Mouse (Mus musculus): ENCODE measurements around the gene Pprc1. TPM values are rescaled to one million over a fixed set of nuclear protein-coding genes. Genes with fewer than 3 reads are reported as not detected.

Pprc1 gene
- polyA plus RNA-seq, 1 experiment from 2014 or later: 37.9 TPM

DNA sequence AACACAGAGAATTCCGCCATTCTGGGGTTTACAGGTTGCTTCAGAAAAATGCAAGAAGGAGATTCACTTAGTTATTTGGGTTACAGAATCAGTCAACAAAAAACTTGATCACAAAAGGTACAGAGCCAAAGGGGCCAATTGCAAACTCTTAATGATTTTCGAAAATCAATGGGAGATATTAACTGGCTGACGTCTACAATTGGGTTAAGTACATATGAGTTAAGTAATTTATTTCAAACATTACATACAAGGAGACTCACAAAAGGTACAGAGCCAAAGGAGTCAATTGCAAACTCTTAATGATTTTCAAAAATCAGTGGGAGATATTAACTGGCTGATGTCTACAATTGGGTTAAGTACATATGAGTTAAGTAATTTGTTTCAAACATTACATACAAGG lies 54.9 kb downstream of the Pprc1 start:
- Histone ChIP-seq H3K4me2 (replicated peaks) (no peak overlapping the region), H3K9ac (no peak overlapping the region), H3K27me3 (no peaks in the 10 kb centered on the region), H3K9me3 (no peaks in the 10 kb centered on the region), H3K27ac (no peak overlapping the region), H3K36me3 (no peaks in the 10 kb centered on the region), H3K4me1 (no peaks in the 10 kb centered on the region), H3K4me3 (no peak overlapping the region)
- no peak for ATAC-seq (ENCODE audit: insufficient number of reproducible peaks, insufficient read depth, low FRiP score, low TSS enrichment)
- WGBS: 89% methylated on average over 3 of the region's 3 CpGs

DNA sequence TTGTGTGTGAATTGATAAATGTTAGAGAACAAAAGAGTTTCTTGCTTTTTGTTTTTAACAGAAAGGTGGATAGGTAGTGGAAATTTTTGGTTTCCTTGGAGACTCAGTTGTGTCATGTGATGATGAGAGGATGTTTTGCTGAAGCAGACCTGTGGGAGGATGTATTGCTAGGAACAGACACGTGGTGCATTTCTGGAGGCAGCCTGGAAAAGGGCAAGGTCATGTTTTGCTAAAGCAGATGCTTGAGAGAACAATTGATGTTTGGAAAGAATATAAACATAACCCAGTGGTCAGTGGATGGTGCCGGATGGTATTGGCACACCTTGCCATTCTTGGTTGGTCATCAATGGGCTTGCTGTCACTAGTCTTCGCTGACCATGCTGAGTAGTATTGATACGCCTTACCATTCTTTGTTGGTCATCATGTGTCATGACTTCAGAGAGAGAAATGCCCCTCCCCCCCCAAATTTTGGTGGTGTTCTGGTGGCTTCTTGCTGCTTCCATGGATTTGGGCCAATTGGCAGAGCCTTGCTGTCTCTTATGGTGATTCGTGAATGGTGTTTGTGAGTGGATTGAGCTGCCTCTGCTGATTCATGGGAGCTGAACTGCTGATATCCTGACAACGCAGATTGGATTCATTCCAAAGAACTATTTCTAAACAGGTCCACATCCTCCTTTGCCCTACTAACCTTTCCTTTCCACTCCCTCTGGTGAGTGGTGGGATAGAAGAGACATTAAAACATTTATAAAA lies 58.9 kb downstream of the Pprc1 start:
- no peaks in the 10 kb centered on the region for H3K4me1 ChIP-seq
- no peak overlapping the region for H3K9ac ChIP-seq
- no peaks in the 10 kb centered on the region for H3K27me3 ChIP-seq
- H3K4me2 ChIP-seq (replicated peaks): no peak overlapping the region
- no peaks in the 10 kb centered on the region for H3K9me3 ChIP-seq
- no peak for ATAC-seq (ENCODE audit: insufficient number of reproducible peaks, insufficient read depth, low FRiP score, low TSS enrichment)
- 85% methylated on average over 6 of the region's 6 CpGs for WGBS
- no peaks in the 10 kb centered on the region for H3K36me3 ChIP-seq
- no peak overlapping the region for H3K4me3 ChIP-seq
- no peak overlapping the region for H3K27ac ChIP-seq

DNA sequence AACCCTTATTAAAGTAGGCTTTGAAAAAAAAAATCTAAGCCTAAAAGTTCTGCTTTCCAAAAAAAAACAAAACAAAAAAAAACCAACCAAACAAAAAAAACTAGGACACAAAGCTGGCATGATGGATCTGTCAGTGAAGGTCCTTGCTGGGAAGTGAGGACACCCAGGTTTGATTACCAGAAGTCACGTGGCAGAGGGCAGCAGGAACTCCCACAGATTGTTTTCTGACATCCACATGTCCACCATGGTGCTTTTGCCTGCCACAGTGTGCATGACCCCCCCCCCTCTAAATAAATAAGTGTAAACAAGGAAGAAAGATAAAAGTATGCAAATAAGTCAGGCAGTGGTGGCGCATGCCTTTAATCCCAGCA lies 59.5 kb downstream of the Pprc1 start:
- no peak overlapping the region for H3K4me2 ChIP-seq (replicated peaks)
- no peak overlapping the region for H3K27ac ChIP-seq
- no peak overlapping the region for H3K4me3 ChIP-seq
- H3K4me1 ChIP-seq: no peaks in the 10 kb centered on the region
- no peaks in the 10 kb centered on the region for H3K36me3 ChIP-seq
- no peak for ATAC-seq (ENCODE audit: insufficient number of reproducible peaks, insufficient read depth, low FRiP score, low TSS enrichment)
- no peaks in the 10 kb centered on the region for H3K27me3 ChIP-seq
- 72% methylated on average over 2 of the region's 2 CpGs for WGBS
- no peak overlapping the region for H3K9ac ChIP-seq
- H3K9me3 ChIP-seq: no peaks in the 10 kb centered on the region

DNA sequence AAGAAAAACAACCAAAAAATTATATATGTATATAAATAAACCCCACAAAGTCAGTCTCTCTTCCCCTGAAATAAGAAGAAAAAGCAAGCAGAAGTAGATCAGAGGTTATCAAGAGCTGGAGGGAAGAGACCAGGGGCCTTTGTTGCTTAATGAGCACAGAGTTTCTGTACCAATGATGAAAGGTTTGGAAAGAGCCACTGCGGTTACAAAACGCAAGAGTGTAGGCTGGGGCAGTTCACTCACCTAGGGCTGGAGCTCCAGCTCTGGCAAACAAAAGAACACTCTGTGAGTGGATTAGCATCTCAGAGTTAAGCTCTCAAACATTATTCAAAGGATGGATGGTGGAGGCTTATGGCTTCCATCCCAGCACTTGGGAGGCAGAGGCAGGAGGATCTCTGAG lies 65.5 kb downstream of the Pprc1 start:
- Histone ChIP-seq H3K4me2 (replicated peaks) (no peak overlapping the region), H3K9me3 (no peaks in the 10 kb centered on the region), H3K27ac (no peak overlapping the region), H3K4me1 (no peaks in the 10 kb centered on the region), H3K4me3 (no peak overlapping the region), H3K27me3 (no peaks in the 10 kb centered on the region), H3K9ac (no peak overlapping the region), H3K36me3 (no peaks in the 10 kb centered on the region)
- 76% methylated on average over 2 of the region's 2 CpGs for WGBS
- no peak for ATAC-seq (ENCODE audit: insufficient number of reproducible peaks, insufficient read depth, low FRiP score, low TSS enrichment)

DNA sequence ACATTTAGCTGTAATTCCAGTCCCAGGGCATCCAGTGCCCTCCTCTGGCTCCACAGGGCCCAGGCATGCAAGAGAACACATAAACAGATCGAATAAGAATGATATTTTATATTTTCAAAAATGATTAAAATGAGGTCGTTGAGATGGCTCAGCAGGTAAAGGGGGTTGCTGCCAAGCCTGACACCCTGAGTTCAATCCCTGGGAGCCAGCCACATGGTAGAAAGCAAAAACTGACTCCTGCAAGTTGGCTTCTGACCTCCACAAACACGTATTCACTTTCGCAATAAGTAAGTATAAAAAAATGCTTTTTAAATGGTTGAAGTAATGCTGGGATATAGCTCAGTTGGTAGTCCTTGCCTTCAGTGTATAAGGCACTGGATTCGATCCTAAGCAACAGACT lies 66.1 kb downstream of the Pprc1 start:
- H3K36me3 ChIP-seq: no peaks in the 10 kb centered on the region
- no peaks in the 10 kb centered on the region for H3K9me3 ChIP-seq
- no peak overlapping the region for H3K9ac ChIP-seq
- WGBS: 81% methylated on average over 5 of the region's 5 CpGs
- H3K4me3 ChIP-seq: no peak overlapping the region
- no peaks in the 10 kb centered on the region for H3K27me3 ChIP-seq
- ATAC-seq (ENCODE audit: insufficient number of reproducible peaks, insufficient read depth, low FRiP score, low TSS enrichment): no peak
- H3K4me1 ChIP-seq: no peaks in the 10 kb centered on the region
- H3K4me2 ChIP-seq (replicated peaks): no peak overlapping the region
- H3K27ac ChIP-seq: no peak overlapping the region

DNA sequence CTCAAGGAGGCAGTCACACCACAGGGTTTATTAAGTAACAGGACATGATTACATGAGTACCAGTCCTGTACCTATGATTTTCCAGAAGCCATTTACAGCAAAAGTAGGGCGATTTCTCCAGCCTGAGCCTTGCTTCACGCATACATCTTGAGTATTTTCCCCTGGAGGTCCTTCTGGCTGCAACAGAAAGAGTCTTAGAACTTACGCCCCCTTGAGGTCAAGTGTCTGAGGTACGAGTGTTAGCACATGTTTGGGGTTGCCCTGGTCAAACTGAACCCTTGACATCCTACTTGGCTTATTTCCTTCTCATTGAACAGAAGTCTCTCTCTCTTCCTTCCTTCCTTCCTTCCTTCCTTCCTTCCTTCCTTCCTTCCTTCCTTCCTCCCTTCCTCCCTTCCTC lies 69.9 kb downstream of the Pprc1 start:
- no peak overlapping the region for H3K27ac ChIP-seq
- ATAC-seq (ENCODE audit: insufficient number of reproducible peaks, insufficient read depth, low FRiP score, low TSS enrichment): no peak

DNA sequence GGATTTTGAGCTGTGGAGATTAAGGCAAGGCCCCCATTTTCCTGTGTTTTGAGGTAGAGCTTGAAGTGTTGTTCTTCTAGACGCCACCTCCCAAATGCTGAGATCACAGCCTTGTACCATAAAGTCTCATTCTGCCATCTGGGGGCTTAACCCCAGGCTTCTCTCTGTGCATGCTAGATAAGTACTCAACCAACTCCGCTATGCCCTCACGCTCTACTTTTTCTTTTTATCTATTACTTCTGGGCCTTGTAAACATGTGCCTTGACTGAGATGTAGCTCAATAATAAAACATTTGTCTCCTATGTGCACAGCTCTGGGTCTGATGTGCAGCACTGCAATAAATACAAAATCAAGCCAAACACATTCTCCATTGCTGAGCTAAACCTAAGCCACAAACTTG lies 74.8 kb downstream of the Pprc1 start:
- H3K4me3 ChIP-seq: no peak overlapping the region
- no peak overlapping the region for H3K27ac ChIP-seq

More for the DNA sequence above, 69.9 kb downstream of the Pprc1 start:
- H3K4me1 ChIP-seq: no peaks in the 10 kb centered on the region
- H3K9ac ChIP-seq: no peak overlapping the region
- no peaks in the 10 kb centered on the region for H3K36me3 ChIP-seq
- H3K4me3 ChIP-seq: no peak overlapping the region
- no peaks in the 10 kb centered on the region for H3K27me3 ChIP-seq
- no peaks in the 10 kb centered on the region for H3K9me3 ChIP-seq
- no peak overlapping the region for H3K4me2 ChIP-seq (replicated peaks)
- 52% methylated on average over 4 of the region's 4 CpGs for WGBS

DNA sequence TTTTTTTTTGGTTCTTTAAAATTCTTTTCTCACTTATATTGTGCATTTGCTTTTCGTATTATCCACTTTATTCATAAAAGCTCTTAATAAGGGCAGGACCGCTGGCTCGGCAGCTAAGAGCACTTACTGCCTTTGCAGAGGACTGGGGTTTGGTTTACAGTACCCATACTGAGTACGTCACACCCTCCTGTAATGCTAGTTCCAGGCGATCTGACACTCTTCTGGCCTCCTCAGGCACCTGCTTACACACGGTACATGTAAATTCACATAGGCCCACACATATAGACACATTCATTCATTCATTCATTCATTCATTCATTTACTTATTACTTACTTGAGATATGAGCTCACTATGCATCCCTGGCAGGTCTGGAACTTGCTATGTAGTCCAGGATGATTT lies 76.2 kb downstream of the Pprc1 start:
- no peaks in the 10 kb centered on the region for H3K4me1 ChIP-seq
- no peak overlapping the region for H3K4me3 ChIP-seq
- WGBS: 71% methylated on average over 6 of the region's 6 CpGs
- ATAC-seq (ENCODE audit: insufficient number of reproducible peaks, insufficient read depth, low FRiP score, low TSS enrichment): no peak
- no peaks in the 10 kb centered on the region for H3K36me3 ChIP-seq
- H3K27ac ChIP-seq: no peak overlapping the region
- no peaks in the 10 kb centered on the region for H3K27me3 ChIP-seq
- no peak overlapping the region for H3K4me2 ChIP-seq (replicated peaks)
- H3K9me3 ChIP-seq: no peaks in the 10 kb centered on the region
- no peak overlapping the region for H3K9ac ChIP-seq

More for the DNA sequence above, 74.8 kb downstream of the Pprc1 start:
- 85% methylated on average over 3 of the region's 3 CpGs for WGBS
- H3K36me3 ChIP-seq: no peaks in the 10 kb centered on the region
- H3K27me3 ChIP-seq: no peaks in the 10 kb centered on the region
- H3K9ac ChIP-seq: no peak overlapping the region
- no peak overlapping the region for H3K4me2 ChIP-seq (replicated peaks)
- no peaks in the 10 kb centered on the region for H3K9me3 ChIP-seq
- H3K4me1 ChIP-seq: no peaks in the 10 kb centered on the region
- no peak for ATAC-seq (ENCODE audit: insufficient number of reproducible peaks, insufficient read depth, low FRiP score, low TSS enrichment)

Other genes with a start within 250 kb of the Pprc1 start
- 1.1 and 1.4 TPM in 2 replicates for gene Kcnip2, start 228.8 kb upstream of the Pprc1 start, polyA plus RNA-seq (2016; fragmentation: Nextera tagmentation; extraction: Ambion mirVana)
- gene Armh3, start 46.4 kb upstream of the Pprc1 start, polyA plus RNA-seq (2016; fragmentation: Nextera tagmentation; extraction: Ambion mirVana): 20.0 and 21.5 TPM in 2 replicates
- 6.1 and 7.2 TPM in 2 replicates for gene Hps6, start 41.4 kb upstream of the Pprc1 start, polyA plus RNA-seq (2016; fragmentation: Nextera tagmentation; extraction: Ambion mirVana)
- gene Ldb1, start 328 bp downstream of the Pprc1 start, polyA plus RNA-seq (2016; fragmentation: Nextera tagmentation; extraction: Ambion mirVana): 131 and 142 TPM in 2 replicates
- gene Nolc1, start 31.0 kb downstream of the Pprc1 start, polyA plus RNA-seq (2016; fragmentation: Nextera tagmentation; extraction: Ambion mirVana): 93.8 and 102 TPM in 2 replicates
- 0.59 and 0.93 TPM in 2 replicates for gene Elovl3, start 87.0 kb downstream of the Pprc1 start, polyA plus RNA-seq (2016; fragmentation: Nextera tagmentation; extraction: Ambion mirVana)
- gene Pitx3, start 103.4 kb downstream of the Pprc1 start, polyA plus RNA-seq (2016; fragmentation: Nextera tagmentation; extraction: Ambion mirVana): 9.5 and 12.3 TPM in 2 replicates
- 70.1 and 70.9 TPM in 2 replicates for gene Gbf1, start 107.6 kb downstream of the Pprc1 start, polyA plus RNA-seq (2016; fragmentation: Nextera tagmentation; extraction: Ambion mirVana)

Data from embryonic facial prominence, embryonic 12.5 days (tissue).